Mouse (Mus musculus) MEL (cell line): Measurements from ENCODE around the gene Tro. TPM values are rescaled to one million over a fixed set of nuclear protein-coding genes. Genes with fewer than 3 reads are reported as not detected.

ENCODE experiments used
- DNase-seq: peaks from one replicate; pipeline ENCODE4 v3.0.0; 2011; ENCODE audit warnings: low read depth, low spot score
- H3K27ac ChIP-seq: 2 replicates; pipeline ENCODE4 v1.5.1; 2012; ENCODE audit warnings: low read depth, mild to moderate bottlenecking, control low read depth, low read length, moderate library complexity; ENCODE audit not compliant: control insufficient read depth
- H3K27me3 ChIP-seq, 2 experiments: fragments of 150-350 bp in 1 of 2; sonication (generic) in 1 of 2; 2 replicates each; pipeline ENCODE4 v1.6.1; 2012; ENCODE audit warnings: low read length in 2 of 2, mild to moderate bottlenecking in 2 of 2, improper control_type of control experiment in 1 of 2, moderate library complexity in 1 of 2; ENCODE audit not compliant: insufficient read depth in 2 of 2, control insufficient read depth in 1 of 2
- H3K36me3 ChIP-seq, 2 experiments: 2 replicates each; pipeline ENCODE4 v1.6.1; 2012 to 2014; ENCODE audit warnings: low read length in 2 of 2, improper control_type of control experiment in 1 of 2, inconsistent platforms in 1 of 2, mild to moderate bottlenecking in 1 of 2; ENCODE audit not compliant: insufficient read depth in 2 of 2, control insufficient read depth in 1 of 2
- H3K4me1 ChIP-seq, 2 experiments: fragments of 150-350 bp in 1 of 2; sonication (generic) in 1 of 2; 2 replicates each; pipeline ENCODE4 v1.6.1; 2012; ENCODE audit warnings: low read length in 2 of 2, improper control_type of control experiment in 1 of 2, mild to moderate bottlenecking in 1 of 2; ENCODE audit not compliant: insufficient read depth in 2 of 2, control insufficient read depth in 1 of 2
- H3K4me3 ChIP-seq, 2 experiments: fragments of 150-350 bp in 1 of 2; sonication (generic) in 1 of 2; 2 replicates each; pipeline ENCODE4 v1.5.1; 2012; ENCODE audit warnings: low read depth in 2 of 2, low read length in 2 of 2, mild to moderate bottlenecking in 2 of 2, moderate library complexity in 2 of 2, control low read depth in 1 of 2, improper control_type of control experiment in 1 of 2; ENCODE audit not compliant: control insufficient read depth in 1 of 2, insufficient read depth in 1 of 2
- H3K79me2 ChIP-seq: 2 replicates; pipeline ENCODE4 v1.6.1; 2012; ENCODE audit warnings: mild to moderate bottlenecking, low read length, moderate library complexity; ENCODE audit not compliant: control insufficient read depth, poor library complexity, insufficient read depth
- H3K9ac ChIP-seq: 2 replicates; pipeline ENCODE4 v1.6.1; 2012; ENCODE audit warnings: low read depth, mild to moderate bottlenecking, control low read depth, low read length, moderate library complexity; ENCODE audit not compliant: control insufficient read depth, poor library complexity, severe bottlenecking
- H3K9me3 ChIP-seq: fragments of 150-350 bp; sonication (generic); replicated peaks from 2 replicates; pipeline ENCODE4 v1.6.1; 2012; ENCODE audit warnings: mild to moderate bottlenecking, low read length, improper control_type of control experiment, moderate library complexity; ENCODE audit not compliant: insufficient read depth
- BHLHE40 ChIP-seq: IDR thresholded peaks from 2 replicates; pipeline ENCODE4 v1.6.1; 2012; ENCODE audit warnings: low read depth, mild to moderate bottlenecking, inconsistent platforms, low read length, improper control_type of control experiment, borderline replicate concordance
- CHD1 ChIP-seq: IDR thresholded peaks from 2 replicates; pipeline ENCODE4 v1.6.1; 2012; ENCODE audit warnings: low read depth, mild to moderate bottlenecking, inconsistent platforms, low read length, improper control_type of control experiment
- CHD2 ChIP-seq: IDR thresholded peaks from 2 replicates; pipeline ENCODE4 v1.6.1; 2011; ENCODE audit warnings: low read length, improper control_type of control experiment
- ELF1 ChIP-seq: IDR thresholded peaks from 2 replicates; pipeline ENCODE4 v1.6.1; 2014; ENCODE audit warnings: low read depth, mild to moderate bottlenecking, inconsistent platforms, low read length, improper control_type of control experiment, moderate library complexity
- ETS1 ChIP-seq: IDR thresholded peaks from 2 replicates; pipeline ENCODE4 v1.6.1; 2012; ENCODE audit warnings: low read depth, mild to moderate bottlenecking, inconsistent platforms, low read length, improper control_type of control experiment, moderate library complexity
- GABPA ChIP-seq: IDR thresholded peaks from 2 replicates; pipeline ENCODE4 v1.6.1; 2012; ENCODE audit warnings: low read depth, mild to moderate bottlenecking, inconsistent platforms, low read length, improper control_type of control experiment, moderate library complexity
- KAT2A ChIP-seq: conservative IDR thresholded peaks from 2 replicates; pipeline ENCODE4 v1.6.1; 2012; ENCODE audit warnings: low read depth, low read length, improper control_type of control experiment, inconsistent platforms
- MEF2A ChIP-seq: IDR thresholded peaks from 2 replicates; pipeline ENCODE4 v1.6.1; 2014; ENCODE audit warnings: low read depth, mild to moderate bottlenecking, inconsistent platforms, low read length, improper control_type of control experiment; ENCODE audit not compliant: poor library complexity, insufficient replicate concordance, severe bottlenecking; ENCODE audit errors: extremely low read depth
- MYB ChIP-seq: IDR thresholded peaks from 2 replicates; pipeline ENCODE4 v1.6.1; 2011; ENCODE audit warnings: mild to moderate bottlenecking, low read depth, low read length, improper control_type of control experiment
- MYC ChIP-seq: IDR thresholded peaks from 2 replicates; pipeline ENCODE4 v1.6.1; 2011; ENCODE audit warnings: low read depth, mild to moderate bottlenecking, low read length, improper control_type of control experiment, moderate library complexity
- NELFE ChIP-seq: IDR thresholded peaks from 2 replicates; pipeline ENCODE4 v1.6.1; 2011; ENCODE audit warnings: low read depth, low read length, improper control_type of control experiment
- NRF1 ChIP-seq: IDR thresholded peaks from 2 replicates; pipeline ENCODE4 v1.6.1; 2014; ENCODE audit warnings: low read depth, mild to moderate bottlenecking, inconsistent platforms, low read length, improper control_type of control experiment, moderate library complexity; ENCODE audit not compliant: poor library complexity, insufficient read depth, severe bottlenecking
- POLR2A ChIP-seq, 2 experiments: IDR thresholded peaks; 2 replicates each; pipeline ENCODE4 v1.6.1; 2011 to 2012; ENCODE audit warnings: low read length in 2 of 2, mild to moderate bottlenecking in 2 of 2, control low read depth in 1 of 2, improper control_type of control experiment in 1 of 2, low read depth in 1 of 2, moderate library complexity in 1 of 2; ENCODE audit not compliant: control insufficient read depth in 1 of 2, insufficient read depth in 1 of 2, poor library complexity in 1 of 2
- POLR2AphosphoS5 ChIP-seq: IDR thresholded peaks from 2 replicates; pipeline ENCODE4 v1.6.1; 2012; ENCODE audit warnings: low read depth, borderline replicate concordance, mild to moderate bottlenecking, inconsistent platforms, low read length, moderate library complexity, mixed read lengths
- RAD21 ChIP-seq: IDR thresholded peaks from 2 replicates; pipeline ENCODE4 v1.6.1; 2011; ENCODE audit warnings: mild to moderate bottlenecking, low read depth, low read length, improper control_type of control experiment
- RCOR1 ChIP-seq: IDR thresholded peaks from 2 replicates; pipeline ENCODE4 v1.6.1; 2012; ENCODE audit warnings: low read depth, mild to moderate bottlenecking, inconsistent platforms, low read length, improper control_type of control experiment
- SIN3A ChIP-seq: IDR thresholded peaks from 2 replicates; pipeline ENCODE4 v1.6.1; 2012; ENCODE audit warnings: low read length, improper control_type of control experiment, inconsistent platforms
- TCF12 ChIP-seq: IDR thresholded peaks from 2 replicates; pipeline ENCODE4 v1.6.1; 2014; ENCODE audit warnings: low read depth, mild to moderate bottlenecking, inconsistent platforms, low read length, improper control_type of control experiment, moderate library complexity
- UBTF ChIP-seq: IDR thresholded peaks from 2 replicates; pipeline ENCODE4 v1.6.1; 2012; ENCODE audit warnings: low read depth, mild to moderate bottlenecking, inconsistent platforms, low read length, improper control_type of control experiment, moderate library complexity, borderline replicate concordance; ENCODE audit not compliant: insufficient read depth
- USF2 ChIP-seq, 2 experiments: IDR thresholded peaks; 2 replicates each; pipeline ENCODE4 v1.6.1; 2011 to 2012; ENCODE audit warnings: improper control_type of control experiment in 2 of 2, low read length in 2 of 2, borderline replicate concordance in 1 of 2, inconsistent platforms in 1 of 2, low read depth in 1 of 2, mild to moderate bottlenecking in 1 of 2; ENCODE audit not compliant: insufficient read depth in 1 of 2
- ZC3H11A ChIP-seq: IDR thresholded peaks from 2 replicates; pipeline ENCODE4 v1.6.1; 2012; ENCODE audit warnings: low read depth, mild to moderate bottlenecking, inconsistent platforms, low read length, improper control_type of control experiment
- ZMIZ1 ChIP-seq: IDR thresholded peaks from 2 replicates; pipeline ENCODE4 v1.6.1; 2012; ENCODE audit warnings: low read depth, mild to moderate bottlenecking, inconsistent platforms, low read length, improper control_type of control experiment, moderate library complexity
- polyA plus RNA-seq, 2 experiments: library from polyadenylated mRNA; stranded (reverse) in 1 of 2; unstranded in 1 of 2; fragments of >175 nt in 1 of 2; fragments of >200 nt in 1 of 2; gene quantifications; 2 replicates each; pipeline versions ENCODE4 v1.2.1 to v1.2.4; 2012; ENCODE audit warnings: low replicate concordance in 2 of 2, low read depth in 1 of 2; ENCODE audit not compliant: insufficient read length in 2 of 2, insufficient read depth in 1 of 2, missing spikeins in 1 of 2
- total RNA-seq: library from RNA; depleted of rRNA; stranded (reverse); fragments of 300-350 nt; gene quantifications from 2 replicates; pipeline ENCODE4 v1.2.3, GENCODE M21; 2012

The Tro gene
- total and polyA plus RNA-seq, 3 experiments: 0.04 TPM; not detected in 2

GRCm38 (mm10) chrX:150662809-150663208 lies 5.4 kb upstream of the Tro start (continued):
- TF ChIP-seq GABPA: no peak
- no peak for TF ChIP-seq POLR2AphosphoS5
- peak; percentile 66 for TF ChIP-seq RAD21
- TF ChIP-seq NRF1: no peak
- TF ChIP-seq ZC3H11A: peak; percentile 64
- no peak for TF ChIP-seq MEF2A
- TF ChIP-seq ETS1: no peak
- TF ChIP-seq UBTF: no peak

- Histone ChIP-seq H3K79me2 (no peaks in the 10 kb centered on the region), H3K4me1 (no peaks in the 10 kb centered on the region), H3K9ac (no peak overlapping the region), H3K36me3 (no peaks in the 10 kb centered on the region), H3K27me3 (no peaks in the 10 kb centered on the region), H3K9me3 (no peaks in the 10 kb centered on the region), H3K4me3 (no peak overlapping the region), H3K27ac (no peak overlapping the region)
- DNase-seq: no peak
- no peak for TF ChIP-seq RCOR1
- no peak for TF ChIP-seq POLR2A (IDR thresholded peaks at IDR 0.05; ENCODE audit: control insufficient read depth in 1 of 2, insufficient read depth in 1 of 2, low read depth in 1 of 2, low read length in 2 of 2, poor library complexity in 1 of 2)
- TF ChIP-seq CHD2: no peak
- no peak for TF ChIP-seq SIN3A
- TF ChIP-seq TCF12: no peak
- no peak for TF ChIP-seq KAT2A
- TF ChIP-seq BHLHE40: no peak
- TF ChIP-seq ELF1: no peak
- no peak for TF ChIP-seq UBTF
Observed at GRCm38 (mm10) chrX:150657797-150658118, 375 bp upstream of the Tro start.

GRCm38 (mm10) chrX:150656122-150656907 lies 1.1 kb downstream of the Tro start:
- Histone ChIP-seq H3K36me3 (no peaks in the 10 kb centered on the region), H3K4me3 (no peak overlapping the region), H3K9me3 (no peaks in the 10 kb centered on the region), H3K27me3 (no peaks in the 10 kb centered on the region), H3K79me2 (no peaks in the 10 kb centered on the region), H3K9ac (no peak overlapping the region), H3K4me1 (no peaks in the 10 kb centered on the region), H3K27ac (no peak overlapping the region)
- no peak for DNase-seq
- TF ChIP-seq CHD1 (no peak), MYC (no peak), MYB (no peak), ZMIZ1 (no peak), RCOR1 (no peak), NELFE (no peak), USF2 (IDR thresholded peaks at IDR 0.05; ENCODE audit: borderline replicate concordance in 1 of 2, insufficient read depth in 1 of 2, low read depth in 1 of 2, low read length in 2 of 2) (no peak), ETS1 (no peak)
